Mouse (Mus musculus): ENCODE measurements around the gene Cyp4f39. TPM values are rescaled to one million over a fixed set of nuclear protein-coding genes. Genes with fewer than 3 reads are reported as not detected.

The Cyp4f39 gene
- total and polyA plus RNA-seq, 3 experiments: not detected

DNA sequence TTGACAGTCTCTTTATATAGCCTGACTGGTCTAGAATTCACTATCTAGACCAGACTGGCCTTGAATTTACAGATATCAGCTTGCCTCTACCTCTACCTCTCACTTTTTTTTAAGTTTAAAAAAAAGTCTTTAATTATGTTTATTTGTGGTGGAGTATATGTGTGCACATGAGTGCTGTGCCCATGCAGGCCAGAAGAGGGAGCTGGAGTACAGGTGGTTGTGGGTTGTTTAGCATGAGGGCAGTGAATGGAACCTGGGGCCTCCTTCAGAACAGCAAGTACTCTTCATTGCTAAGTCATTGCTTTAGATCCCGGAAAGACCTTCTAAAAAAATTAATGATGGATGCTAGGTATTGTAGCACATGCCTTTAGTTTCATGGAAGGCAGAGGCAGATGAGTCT, 3.5 kb upstream of the Cyp4f39 start:
- Histone ChIP-seq H3K9ac (ENCODE audit: control insufficient read depth, low read depth, low read length, poor library complexity, severe bottlenecking) (no peak overlapping the region), H3K4me1 (ENCODE audit: control insufficient read depth in 1 of 2, insufficient read depth in 2 of 2, low read length in 2 of 2) (no peaks in the 10 kb centered on the region), H3K79me2 (ENCODE audit: control insufficient read depth, insufficient read depth, low read length, poor library complexity) (no peaks in the 10 kb centered on the region), H3K27me3 (ENCODE audit: control insufficient read depth in 1 of 2, insufficient read depth in 2 of 2, low read length in 2 of 2) (peaks cover 3 to 8% of the 10 kb centered on the region in 2 experiments), H3K27ac (ENCODE audit: control insufficient read depth, low read depth, low read length) (no peak overlapping the region), H3K36me3 (ENCODE audit: control insufficient read depth in 1 of 2, insufficient read depth in 2 of 2, low read length in 2 of 2) (no peaks in the 10 kb centered on the region), H3K4me3 (ENCODE audit: control insufficient read depth in 1 of 2, insufficient read depth in 1 of 2, low read depth in 2 of 2, low read length in 2 of 2) (no peak overlapping the region), H3K9me3 (replicated peaks; ENCODE audit: insufficient read depth, low read length) (no peaks in the 10 kb centered on the region)
- no peak for DNase-seq (ENCODE audit: low read depth, low spot score)
- TF ChIP-seq CHD2 (IDR thresholded peaks at IDR 0.05; ENCODE audit: low read length) (no peak), CTCF (IDR thresholded peaks at IDR 0.05 in 2 of 3, conservative IDR thresholded peaks at IDR 0.05 in 1 of 3; ENCODE audit: control insufficient read depth in 1 of 3, insufficient read depth in 1 of 3, low read depth in 2 of 3, low read length in 3 of 3, poor library complexity in 1 of 3, severe bottlenecking in 1 of 3) (peak; percentile 11 to 19 (median 13); a peak in 2 of 6 replicates), HCFC1 (IDR thresholded peaks at IDR 0.05; ENCODE audit: low read depth, low read length) (no peak)

GRCm38 (mm10) chr17:32450844-32451537, 1.5 kb upstream of the Cyp4f39 start:
- peaks cover 0 to 7% of the 10 kb centered on the region in 2 experiments; a peak in 2 of 4 replicates for H3K4me1 ChIP-seq (ENCODE audit: control insufficient read depth in 1 of 2, insufficient read depth in 2 of 2, low read length in 2 of 2)
- H3K9me3 ChIP-seq (replicated peaks; ENCODE audit: insufficient read depth, low read length): no peaks in the 10 kb centered on the region
- H3K4me3 ChIP-seq (ENCODE audit: control insufficient read depth in 1 of 2, insufficient read depth in 1 of 2, low read depth in 2 of 2, low read length in 2 of 2): no peak overlapping the region
- no peak overlapping the region for H3K9ac ChIP-seq (ENCODE audit: control insufficient read depth, low read depth, low read length, poor library complexity, severe bottlenecking)
- 0 out of 4 replicates have a peak, but pooled peaks cover 0 to 2% of the 10 kb centered on the region in 2 experiments for H3K27me3 ChIP-seq (ENCODE audit: control insufficient read depth in 1 of 2, insufficient read depth in 2 of 2, low read length in 2 of 2)
- TF ChIP-seq BHLHE40 (IDR thresholded peaks at IDR 0.05; ENCODE audit: borderline replicate concordance, low read depth, low read length): no peak
- no peak for TF ChIP-seq NELFE (IDR thresholded peaks at IDR 0.05; ENCODE audit: low read depth, low read length)
- no peak for TF ChIP-seq POLR2AphosphoS5 (IDR thresholded peaks at IDR 0.05; ENCODE audit: borderline replicate concordance, low read depth, low read length)
- no peak for TF ChIP-seq CHD1 (IDR thresholded peaks at IDR 0.05; ENCODE audit: low read depth, low read length)
- TF ChIP-seq GATA1 (IDR thresholded peaks at IDR 0.05; ENCODE audit: low read depth, low read length): no peak
- TF ChIP-seq POLR2A (IDR thresholded peaks at IDR 0.05; ENCODE audit: control insufficient read depth in 1 of 2, insufficient read depth in 1 of 2, low read depth in 1 of 2, low read length in 2 of 2, poor library complexity in 1 of 2): no peak
- no peak for TF ChIP-seq ZC3H11A (IDR thresholded peaks at IDR 0.05; ENCODE audit: low read depth, low read length)
- no peak for TF ChIP-seq ZKSCAN1 (IDR thresholded peaks at IDR 0.05; ENCODE audit: low read depth, low read length)
- TF ChIP-seq CHD2 (IDR thresholded peaks at IDR 0.05; ENCODE audit: low read length): no peak
- no peak for TF ChIP-seq MAZ (IDR thresholded peaks at IDR 0.05; ENCODE audit: low read depth, low read length)
- no peak overlapping the region for H3K27ac ChIP-seq (ENCODE audit: control insufficient read depth, low read depth, low read length)
- no peaks in the 10 kb centered on the region for H3K79me2 ChIP-seq (ENCODE audit: control insufficient read depth, insufficient read depth, low read length, poor library complexity)
- no peak for DNase-seq (ENCODE audit: low read depth, low spot score)
- H3K36me3 ChIP-seq (ENCODE audit: control insufficient read depth in 1 of 2, insufficient read depth in 2 of 2, low read length in 2 of 2): no peaks in the 10 kb centered on the region; a peak in 1 of 4 replicates

GRCm38 (mm10) chr17:32454188-32454587, 1.7 kb downstream of the Cyp4f39 start:
- 0 out of 4 replicates have a peak, but pooled peaks cover 0 to 2% of the 10 kb centered on the region in 2 experiments for H3K27me3 ChIP-seq (ENCODE audit: control insufficient read depth in 1 of 2, insufficient read depth in 2 of 2, low read length in 2 of 2)
- no peak overlapping the region for H3K27ac ChIP-seq (ENCODE audit: control insufficient read depth, low read depth, low read length)
- no peak for DNase-seq (ENCODE audit: low read depth, low spot score)
- no peak overlapping the region for H3K9ac ChIP-seq (ENCODE audit: control insufficient read depth, low read depth, low read length, poor library complexity, severe bottlenecking)
- no peaks in the 10 kb centered on the region; a peak in 1 of 4 replicates for H3K36me3 ChIP-seq (ENCODE audit: control insufficient read depth in 1 of 2, insufficient read depth in 2 of 2, low read length in 2 of 2)
- H3K4me1 ChIP-seq (ENCODE audit: control insufficient read depth in 1 of 2, insufficient read depth in 2 of 2, low read length in 2 of 2): peaks cover 0 to 7% of the 10 kb centered on the region in 2 experiments; a peak in 2 of 4 replicates
- H3K79me2 ChIP-seq (ENCODE audit: control insufficient read depth, insufficient read depth, low read length, poor library complexity): no peaks in the 10 kb centered on the region
- no peak overlapping the region for H3K4me3 ChIP-seq (ENCODE audit: control insufficient read depth in 1 of 2, insufficient read depth in 1 of 2, low read depth in 2 of 2, low read length in 2 of 2)
- no peaks in the 10 kb centered on the region for H3K9me3 ChIP-seq (replicated peaks; ENCODE audit: insufficient read depth, low read length)
- TF ChIP-seq TBP (IDR thresholded peaks at IDR 0.05; ENCODE audit: low read depth, low read length): no peak
- no peak for TF ChIP-seq MAFK (IDR thresholded peaks at IDR 0.05; ENCODE audit: borderline replicate concordance, low read depth, low read length)
- TF ChIP-seq NELFE (IDR thresholded peaks at IDR 0.05; ENCODE audit: low read depth, low read length): no peak
- TF ChIP-seq EP300 (IDR thresholded peaks at IDR 0.05; ENCODE audit: low read depth in 1 of 2, low read length in 2 of 2): no peak
- TF ChIP-seq JUND (IDR thresholded peaks at IDR 0.05; ENCODE audit: low read depth, low read length): no peak
- TF ChIP-seq NRF1 (IDR thresholded peaks at IDR 0.05; ENCODE audit: insufficient read depth, low read depth, low read length, poor library complexity, severe bottlenecking): no peak
- TF ChIP-seq MXI1 (IDR thresholded peaks at IDR 0.05; ENCODE audit: low read depth, low read length): no peak
- TF ChIP-seq TAL1 (IDR thresholded peaks at IDR 0.05; ENCODE audit: low read length): no peak
- TF ChIP-seq ZMIZ1 (IDR thresholded peaks at IDR 0.05; ENCODE audit: low read depth, low read length): no peak
- TF ChIP-seq GATA1 (IDR thresholded peaks at IDR 0.05; ENCODE audit: low read depth, low read length): no peak
- no peak for TF ChIP-seq KAT2A (conservative IDR thresholded peaks at IDR 0.05; ENCODE audit: low read depth, low read length)
- TF ChIP-seq MYC (IDR thresholded peaks at IDR 0.05; ENCODE audit: low read depth, low read length): no peak
- TF ChIP-seq SIN3A (IDR thresholded peaks at IDR 0.05; ENCODE audit: low read length): no peak
- no peak for TF ChIP-seq USF2 (IDR thresholded peaks at IDR 0.05; ENCODE audit: borderline replicate concordance in 1 of 2, insufficient read depth in 1 of 2, low read depth in 1 of 2, low read length in 2 of 2)
- TF ChIP-seq MAZ (IDR thresholded peaks at IDR 0.05; ENCODE audit: low read depth, low read length): no peak

All from MEL (cell line).